19 mouse cellular contexts compared by ENCODE assay signal in genomic region chr4:107341354-107341753, GRCm38 (mm10). TPM values are rescaled to one million over a fixed set of nuclear protein-coding genes. Genes with fewer than 3 reads are reported as not detected.
DNase-seq lines count a peak whose midpoint lies in the region; ATAC-seq and TF ChIP-seq lines count a peak whose summit lies in the region.
"Had no signal": no experiment of that assay in that cellular context is flagged by ENCODE, and none has a peak within 500 bp of the region (broad histone marks: within the 10 kb centered on the region; RNA-seq: fewer than 3 reads in every experiment).

No protein-coding gene starts in this region.

- H3K27me3 ChIP-seq in lung, embryonic 14.5 days (ENCODE audit: insufficient read depth, low read length), result no peaks in the 10 kb centered on the region
- H3K27me3 ChIP-seq in intestine, embryonic 15.5 days (replicated peaks), result no peaks in the 10 kb centered on the region
- H3K27me3 ChIP-seq: kidney, embryonic 15.5 days had no signal

- WGBS in lung, embryonic 14.5 days, result 48% methylated on average over 5 of the region's 5 CpGs
- 78% methylated on average over 5 of the region's 5 CpGs for WGBS in lung, adult 2 months
- 74% methylated on average over 5 of the region's 5 CpGs for WGBS in intestine, embryonic 15.5 days

- no peaks in the 10 kb centered on the region for H3K9me3 ChIP-seq in lung, embryonic 14.5 days (ENCODE audit: low read depth, low read length)
- no peaks in the 10 kb centered on the region for H3K9me3 ChIP-seq in intestine, embryonic 15.5 days
- H3K9me3 ChIP-seq: kidney, embryonic 15.5 days had no signal

- no peak overlapping the region for H3K9ac ChIP-seq in lung, embryonic 14.5 days
- H3K9ac ChIP-seq in intestine, embryonic 15.5 days, result no peak overlapping the region
- H3K9ac ChIP-seq: forebrain, postnatal 0 days; kidney, embryonic 15.5 days had no signal

- peak; percentile 48 for DNase-seq in embryo, embryonic 11 days
- DNase-seq in embryo, embryonic 9.5 days (ENCODE audit: extremely low spot score), result no peak
- peak; percentile 75 for DNase-seq in lung, embryonic 14.5 days
- no peak for DNase-seq in lung, adult 2 months
- peak; percentile 42 for DNase-seq in right cerebral cortex, postnatal 4 days
- no peak for DNase-seq in right cerebral cortex, adult 18-20 months
- DNase-seq in retina, postnatal 7 days (ENCODE audit: low read depth, low spot score), result peak; percentile 16
- DNase-seq: cerebellum, postnatal 25 days; forebrain, postnatal 0 days; heart, adult 2 months; thymus, adult 18-20 months had no signal

- no peak overlapping the region for H3K4me3 ChIP-seq in lung, embryonic 14.5 days (ENCODE audit: low read depth, low read length)
- H3K4me3 ChIP-seq in lung, adult 2 months (replicated peaks; ENCODE audit: extremely low read depth, low read depth, low read length), result no peak overlapping the region
- no peak overlapping the region for H3K4me3 ChIP-seq in intestine, embryonic 15.5 days (replicated peaks)
- H3K4me3 ChIP-seq: heart, adult 2 months; kidney, embryonic 15.5 days; left cerebral cortex, adult 2 months; myocyte had no signal

- no peak overlapping the region for H3K4me2 ChIP-seq in lung, embryonic 14.5 days
- no peak overlapping the region for H3K4me2 ChIP-seq in intestine, embryonic 15.5 days (replicated peaks)
- H3K4me2 ChIP-seq: kidney, embryonic 15.5 days; liver, embryonic 11.5 days had no signal

- H3K4me1 ChIP-seq in lung, embryonic 14.5 days (ENCODE audit: insufficient read depth), result no peaks in the 10 kb centered on the region
- no peaks in the 10 kb centered on the region for H3K4me1 ChIP-seq in lung, adult 2 months (ENCODE audit: control insufficient read depth, insufficient read depth, low read length)
- no peaks in the 10 kb centered on the region for H3K4me1 ChIP-seq in intestine, embryonic 15.5 days (replicated peaks)

- peak overlapping the region; percentile 14; the same call in 1 of the 2 replicates for H3K27ac ChIP-seq in lung, embryonic 14.5 days (ENCODE audit: low read depth)
- no peak overlapping the region for H3K27ac ChIP-seq in intestine, embryonic 15.5 days
- H3K27ac ChIP-seq: heart, adult 2 months; kidney, embryonic 15.5 days; left cerebral cortex, adult 2 months had no signal

- no peak for TF ChIP-seq POLR2A in lung, adult 2 months (IDR thresholded peaks at IDR 0.05; ENCODE audit: borderline replicate concordance, extremely low read depth, low read depth, low read length)

- H3K36me3 ChIP-seq in lung, embryonic 14.5 days (ENCODE audit: insufficient read depth), result no peaks in the 10 kb centered on the region; the same call in 1 of the 2 replicates
- no peaks in the 10 kb centered on the region for H3K36me3 ChIP-seq in intestine, embryonic 15.5 days

- ATAC-seq in lung, embryonic 14.5 days (ENCODE audit: insufficient read depth), result peak; percentile 66; the same call in 1 of the 2 replicates
- ATAC-seq in intestine, embryonic 15.5 days, result no peak
- ATAC-seq: activated CD4-positive, CD25-positive, alpha-beta regulatory T cell, adult 4 months; forebrain, postnatal 0 days; inflammation-experienced regulatory T-cells, adult 6 months had no signal

- no peak for TF ChIP-seq CTCF in lung, embryonic 14.5 days (IDR thresholded peaks at IDR 0.05; ENCODE audit: low read depth)
- no peak for TF ChIP-seq CTCF in lung, adult 2 months (IDR thresholded peaks at IDR 0.05; ENCODE audit: insufficient read depth, low read length)

RNA-seq across cellular contexts. Expression of gene Ndc1, which starts 26.2 kb away (rescaled TPM):
- polyA plus RNA-seq in lung, embryonic 14.5 days (2014; fragmentation: Nextera tagmentation; extraction: Ambion mirVana), result 55.2 and 57.5 TPM in 2 replicates
- polyA plus RNA-seq in lung, adult 2 months (2012; rRNA removed), result 7.8 and 9.9 TPM in 2 replicates
- polyA plus RNA-seq in intestine, embryonic 15.5 days (2015; fragmentation: Nextera tagmentation; extraction: Ambion mirVana), result 28.6 and 32.6 TPM in 2 replicates

RNA-seq across cellular contexts. Expression of gene Yipf1, which starts 27.2 kb away (rescaled TPM):
- polyA plus RNA-seq in lung, embryonic 14.5 days (2014; fragmentation: Nextera tagmentation; extraction: Ambion mirVana), result 53.2 and 55.1 TPM in 2 replicates
- 32.2 and 48.6 TPM in 2 replicates for polyA plus RNA-seq in lung, adult 2 months (2012; rRNA removed)
- 69.3 and 76.8 TPM in 2 replicates for polyA plus RNA-seq in intestine, embryonic 15.5 days (2015; fragmentation: Nextera tagmentation; extraction: Ambion mirVana)

RNA-seq across cellular contexts. Expression of gene Dio1, which starts 34.4 kb away (rescaled TPM):
- not detected in 2 replicates for polyA plus RNA-seq in lung, embryonic 14.5 days (2014; fragmentation: Nextera tagmentation; extraction: Ambion mirVana)
- polyA plus RNA-seq in lung, adult 2 months (2012; rRNA removed), result 0.40 and 0.75 TPM in 2 replicates
- 1.5 and 1.9 TPM in 2 replicates for polyA plus RNA-seq in intestine, embryonic 15.5 days (2015; fragmentation: Nextera tagmentation; extraction: Ambion mirVana)
- polyA plus RNA-seq: activated CD4-positive, CD25-positive, alpha-beta regulatory T cell, adult 4 months; forebrain, postnatal 0 days; heart, adult 2 months; heart, postnatal 0 days; inflammation-experienced regulatory T-cells, adult 6 months; myocyte had no signal

Comparison
In these comparisons a context has a peak if more than half of its experiments do, and no peak if none do; other contexts are left out.
1. DNase-seq: peak in embryo, embryonic 11 days (single experiment), lung, embryonic 14.5 days (single experiment), right cerebral cortex, postnatal 4 days (single experiment) and retina, postnatal 7 days (single experiment); none in embryo, embryonic 9.5 days (single experiment), lung, adult 2 months (single experiment) and right cerebral cortex, adult 18-20 months (single experiment).